Mouse (Mus musculus): ENCODE measurements around the gene Pak4. TPM values are rescaled to one million over a fixed set of nuclear protein-coding genes. Genes with fewer than 3 reads are reported as not detected.

Pak4 gene
- total and polyA plus RNA-seq, 3 experiments = 9.3 to 26.6 TPM; not detected in 1

- H3K9ac ChIP-seq (ENCODE audit: control insufficient read depth, low read depth, low read length, poor library complexity, severe bottlenecking) = no peak overlapping the region
- TF ChIP-seq USF2 (IDR thresholded peaks at IDR 0.05; ENCODE audit: borderline replicate concordance in 1 of 2, insufficient read depth in 1 of 2, low read depth in 1 of 2, low read length in 2 of 2) = no peak
- no peak for TF ChIP-seq MYB (IDR thresholded peaks at IDR 0.05; ENCODE audit: low read depth, low read length)
- no peak for TF ChIP-seq MAFK (IDR thresholded peaks at IDR 0.05; ENCODE audit: borderline replicate concordance, low read depth, low read length)
- TF ChIP-seq ZMIZ1 (IDR thresholded peaks at IDR 0.05; ENCODE audit: low read depth, low read length) = no peak
- no peak for TF ChIP-seq NRF1 (IDR thresholded peaks at IDR 0.05; ENCODE audit: insufficient read depth, low read depth, low read length, poor library complexity, severe bottlenecking)
- TF ChIP-seq TCF12 (IDR thresholded peaks at IDR 0.05; ENCODE audit: low read depth, low read length) = no peak
- no peak for TF ChIP-seq NELFE (IDR thresholded peaks at IDR 0.05; ENCODE audit: low read depth, low read length)
- no peak for TF ChIP-seq MAX (IDR thresholded peaks at IDR 0.05; ENCODE audit: low read length)
- TF ChIP-seq POLR2AphosphoS5 (IDR thresholded peaks at IDR 0.05; ENCODE audit: borderline replicate concordance, low read depth, low read length) = no peak
- no peak for TF ChIP-seq GABPA (IDR thresholded peaks at IDR 0.05; ENCODE audit: low read depth, low read length)
- TF ChIP-seq MYC (IDR thresholded peaks at IDR 0.05; ENCODE audit: low read depth, low read length) = no peak
- TF ChIP-seq ZKSCAN1 (IDR thresholded peaks at IDR 0.05; ENCODE audit: low read depth, low read length) = no peak
- no peak for TF ChIP-seq HCFC1 (IDR thresholded peaks at IDR 0.05; ENCODE audit: low read depth, low read length)
- TF ChIP-seq UBTF (IDR thresholded peaks at IDR 0.05; ENCODE audit: borderline replicate concordance, insufficient read depth, low read depth, low read length) = no peak
- no peak for TF ChIP-seq CHD1 (IDR thresholded peaks at IDR 0.05; ENCODE audit: low read depth, low read length)
- TF ChIP-seq SIN3A (IDR thresholded peaks at IDR 0.05; ENCODE audit: low read length) = no peak
- H3K27ac ChIP-seq (ENCODE audit: control insufficient read depth, low read depth, low read length) = no peak overlapping the region
- no peaks in the 10 kb centered on the region for H3K79me2 ChIP-seq (ENCODE audit: control insufficient read depth, insufficient read depth, low read length, poor library complexity)
- no peak for DNase-seq (ENCODE audit: low read depth, low spot score)
- no peak overlapping the region for H3K4me3 ChIP-seq (ENCODE audit: control insufficient read depth in 1 of 2, insufficient read depth in 1 of 2, low read depth in 2 of 2, low read length in 2 of 2)
- no peaks in the 10 kb centered on the region for H3K9me3 ChIP-seq (replicated peaks; ENCODE audit: insufficient read depth, low read length)
- H3K4me1 ChIP-seq (ENCODE audit: control insufficient read depth in 1 of 2, insufficient read depth in 2 of 2, low read length in 2 of 2) = no peaks in the 10 kb centered on the region
- H3K36me3 ChIP-seq (ENCODE audit: control insufficient read depth in 1 of 2, insufficient read depth in 2 of 2, low read length in 2 of 2) = no peaks in the 10 kb centered on the region
- no peaks in the 10 kb centered on the region; a peak in 1 of 4 replicates for H3K27me3 ChIP-seq (ENCODE audit: control insufficient read depth in 1 of 2, insufficient read depth in 2 of 2, low read length in 2 of 2)
Measured at GRCm38 (mm10) chr7:28645947-28646475, 48.0 kb upstream of the Pak4 start.

- TF ChIP-seq RCOR1 (IDR thresholded peaks at IDR 0.05; ENCODE audit: low read depth, low read length) = no peak
- no peak for TF ChIP-seq ETS1 (IDR thresholded peaks at IDR 0.05; ENCODE audit: low read depth, low read length)
- TF ChIP-seq RAD21 (IDR thresholded peaks at IDR 0.05; ENCODE audit: low read depth, low read length) = no peak
- TF ChIP-seq NRF1 (IDR thresholded peaks at IDR 0.05; ENCODE audit: insufficient read depth, low read depth, low read length, poor library complexity, severe bottlenecking) = no peak
- TF ChIP-seq MAFK (IDR thresholded peaks at IDR 0.05; ENCODE audit: borderline replicate concordance, low read depth, low read length) = no peak
- no peak for TF ChIP-seq BHLHE40 (IDR thresholded peaks at IDR 0.05; ENCODE audit: borderline replicate concordance, low read depth, low read length)
- no peak for TF ChIP-seq TCF12 (IDR thresholded peaks at IDR 0.05; ENCODE audit: low read depth, low read length)
- no peak for TF ChIP-seq JUND (IDR thresholded peaks at IDR 0.05; ENCODE audit: low read depth, low read length)
- Histone ChIP-seq H3K4me1 (ENCODE audit: control insufficient read depth in 1 of 2, insufficient read depth in 2 of 2, low read length in 2 of 2) (no peaks in the 10 kb centered on the region), H3K27ac (ENCODE audit: control insufficient read depth, low read depth, low read length) (no peak overlapping the region), H3K9ac (ENCODE audit: control insufficient read depth, low read depth, low read length, poor library complexity, severe bottlenecking) (no peak overlapping the region), H3K27me3 (ENCODE audit: control insufficient read depth in 1 of 2, insufficient read depth in 2 of 2, low read length in 2 of 2) (no peaks in the 10 kb centered on the region; a peak in 1 of 4 replicates), H3K79me2 (ENCODE audit: control insufficient read depth, insufficient read depth, low read length, poor library complexity) (no peaks in the 10 kb centered on the region), H3K36me3 (ENCODE audit: control insufficient read depth in 1 of 2, insufficient read depth in 2 of 2, low read length in 2 of 2) (no peaks in the 10 kb centered on the region), H3K4me3 (ENCODE audit: control insufficient read depth in 1 of 2, insufficient read depth in 1 of 2, low read depth in 2 of 2, low read length in 2 of 2) (no peak overlapping the region), H3K9me3 (replicated peaks; ENCODE audit: insufficient read depth, low read length) (no peaks in the 10 kb centered on the region)
- no peak for DNase-seq (ENCODE audit: low read depth, low spot score)
Measured at GRCm38 (mm10) chr7:28645366-28645765, 47.4 kb upstream of the Pak4 start.
